Mouse (Mus musculus): ENCODE measurements around the gene Bcl2l10. TPM values are rescaled to one million over a fixed set of nuclear protein-coding genes. Genes with fewer than 3 reads are reported as not detected.
A peak's percentile ranks its signal among the peaks of the same experiment; 100 is the strongest.

Gene Bcl2l10
- total and polyA plus RNA-seq, 3 experiments = not detected

- peak overlapping the region; percentile 99 for H3K4me2 ChIP-seq (ENCODE audit: insufficient read depth, low read depth, poor library complexity, severe bottlenecking)
- no peak overlapping the region for H3K27ac ChIP-seq (ENCODE audit: insufficient read depth, low read depth)
- no peaks in the 10 kb centered on the region for H3K79me2 ChIP-seq (replicated peaks; ENCODE audit: control insufficient read depth, extremely low read depth, insufficient read depth, poor library complexity, severe bottlenecking)
- dilution Hi-C loops (cut with MboI; ENCODE audit: extremely low pct_ligation_motif_present, extremely low pct_unique_long_range_greater_than_20kb, low sequenced_read_pairs) (no loop called here), in situ Hi-C loops (cut with MboI; ENCODE audit: low pct_ligation_motif_present, low pct_unique_long_range_greater_than_20kb, low sequenced_read_pairs) (loop anchor here (10.0 kb wide), 1 partner anchor 120 kb away; no protein-coding TSS in a partner anchor)
- H3K4me3 ChIP-seq (replicated peaks in 1 of 3; ENCODE audit: low read depth in 2 of 3, low read length in 2 of 3, poor library complexity in 1 of 3) = peak overlapping the region; percentile 67 to 98 (median 71)
- H3K27me3 ChIP-seq (replicated peaks) = peaks cover 1% of the 10 kb centered on the region
- TF ChIP-seq ELF1 (IDR thresholded peaks at IDR 0.05; ENCODE audit: low read depth, low read length) (no peak), KAT2A (IDR thresholded peaks at IDR 0.05; ENCODE audit: insufficient replicate concordance, low read length) (no peak), RCOR1 (conservative IDR thresholded peaks at IDR 0.05; ENCODE audit: low read depth, low read length) (no peak), CHD2 (IDR thresholded peaks at IDR 0.05; ENCODE audit: low read length) (no peak), POLR2A (IDR thresholded peaks at IDR 0.05; ENCODE audit: low read depth, low read length) (no peak), CHD1 (IDR thresholded peaks at IDR 0.05; ENCODE audit: low read depth, low read length) (no peak), MAFK (IDR thresholded peaks at IDR 0.05; ENCODE audit: insufficient replicate concordance, low read length) (no peak)
- H3K9ac ChIP-seq (ENCODE audit: insufficient read depth, low read depth) = peak overlapping the region; percentile 54
- DNase-seq (ENCODE audit: extremely low read depth) = no peak
- H3K4me1 ChIP-seq (ENCODE audit: control insufficient read depth in 1 of 2, insufficient read depth in 2 of 2) = peaks cover 3 to 10% of the 10 kb centered on the region in 2 experiments; a peak in 3 of 4 replicates
- H3K36me3 ChIP-seq (replicated peaks in 1 of 2; ENCODE audit: control insufficient read depth in 1 of 2, insufficient read depth in 1 of 2, low read length in 1 of 2) = peaks cover 0 to 2% of the 10 kb centered on the region in 2 experiments
- H3K9me3 ChIP-seq (replicated peaks; ENCODE audit: low read length) = no peaks in the 10 kb centered on the region
Measured at GRCm38 (mm10) chr9:75314517-75315105, 32.9 kb upstream of the Bcl2l10 start.

- H3K36me3 ChIP-seq (replicated peaks in 1 of 2; ENCODE audit: control insufficient read depth in 1 of 2, insufficient read depth in 1 of 2, low read length in 1 of 2) = peaks cover 0 to 2% of the 10 kb centered on the region in 2 experiments
- 0 out of 2 replicates have a peak overlapping the region, but pooled peaks have one; percentile 99 for H3K4me2 ChIP-seq (ENCODE audit: insufficient read depth, low read depth, poor library complexity, severe bottlenecking)
- dilution Hi-C loops (cut with MboI; ENCODE audit: extremely low pct_ligation_motif_present, extremely low pct_unique_long_range_greater_than_20kb, low sequenced_read_pairs) = no loop called here
- H3K79me2 ChIP-seq (replicated peaks; ENCODE audit: control insufficient read depth, extremely low read depth, insufficient read depth, poor library complexity, severe bottlenecking) = no peaks in the 10 kb centered on the region
- no peak overlapping the region for H3K9ac ChIP-seq (ENCODE audit: insufficient read depth, low read depth)
- in situ Hi-C loops (cut with MboI; ENCODE audit: low pct_ligation_motif_present, low pct_unique_long_range_greater_than_20kb, low sequenced_read_pairs) = loop anchor here (10.0 kb wide), 1 partner anchor 120 kb away; no protein-coding TSS in a partner anchor
- TF ChIP-seq RAD21 (IDR thresholded peaks at IDR 0.05; ENCODE audit: low read depth, low read length) (no peak), IRF4 (IDR thresholded peaks at IDR 0.05; ENCODE audit: low read depth, low read length) (no peak), USF2 (conservative IDR thresholded peaks at IDR 0.05; ENCODE audit: low read depth, low read length) (no peak)
- DNase-seq (ENCODE audit: extremely low read depth) = no peak
- peaks cover 3 to 10% of the 10 kb centered on the region in 2 experiments; a peak in 3 of 4 replicates for H3K4me1 ChIP-seq (ENCODE audit: control insufficient read depth in 1 of 2, insufficient read depth in 2 of 2)
- peaks cover 1% of the 10 kb centered on the region for H3K27me3 ChIP-seq (replicated peaks)
- no peaks in the 10 kb centered on the region for H3K9me3 ChIP-seq (replicated peaks; ENCODE audit: low read length)
- no peak overlapping the region for H3K4me3 ChIP-seq (replicated peaks in 1 of 3; ENCODE audit: low read depth in 2 of 3, low read length in 2 of 3, poor library complexity in 1 of 3)
- H3K27ac ChIP-seq (ENCODE audit: insufficient read depth, low read depth) = no peak overlapping the region
Measured at GRCm38 (mm10) chr9:75315238-75315637, 32.3 kb upstream of the Bcl2l10 start.

GRCm38 (mm10) chr9:75316771-75317170, 30.8 kb upstream of the Bcl2l10 start:
- Histone ChIP-seq H3K9me3 (replicated peaks; ENCODE audit: low read length) (no peaks in the 10 kb centered on the region), H3K27ac (ENCODE audit: insufficient read depth, low read depth) (no peak overlapping the region), H3K4me1 (ENCODE audit: control insufficient read depth in 1 of 2, insufficient read depth in 2 of 2) (peaks cover 3 to 10% of the 10 kb centered on the region in 2 experiments; a peak in 3 of 4 replicates), H3K9ac (ENCODE audit: insufficient read depth, low read depth) (no peak overlapping the region), H3K79me2 (replicated peaks; ENCODE audit: control insufficient read depth, extremely low read depth, insufficient read depth, poor library complexity, severe bottlenecking) (no peaks in the 10 kb centered on the region), H3K4me2 (ENCODE audit: insufficient read depth, low read depth, poor library complexity, severe bottlenecking) (no peak overlapping the region), H3K4me3 (replicated peaks in 1 of 3; ENCODE audit: low read depth in 2 of 3, low read length in 2 of 3, poor library complexity in 1 of 3) (no peak overlapping the region), H3K36me3 (replicated peaks in 1 of 2; ENCODE audit: control insufficient read depth in 1 of 2, insufficient read depth in 1 of 2, low read length in 1 of 2) (peaks cover 0 to 2% of the 10 kb centered on the region in 2 experiments), H3K27me3 (replicated peaks) (peaks cover 1% of the 10 kb centered on the region)
- TF ChIP-seq NELFE (IDR thresholded peaks at IDR 0.05; ENCODE audit: low read depth, low read length) (no peak), JUND (conservative IDR thresholded peaks at IDR 0.05; ENCODE audit: low read depth, low read length) (no peak), TBP (conservative IDR thresholded peaks at IDR 0.05; ENCODE audit: low read depth, low read length) (no peak), CHD2 (IDR thresholded peaks at IDR 0.05; ENCODE audit: low read length) (no peak), SMC3 (IDR thresholded peaks at IDR 0.05; ENCODE audit: low read depth, low read length) (no peak), POLR2AphosphoS2 (IDR thresholded peaks at IDR 0.05; ENCODE audit: low read depth, low read length) (no peak), ELF1 (IDR thresholded peaks at IDR 0.05; ENCODE audit: low read depth, low read length) (no peak), USF1 (IDR thresholded peaks at IDR 0.05; ENCODE audit: low read depth, low read length) (no peak), MXI1 (IDR thresholded peaks at IDR 0.05; ENCODE audit: low read depth, low read length) (no peak), RAD21 (IDR thresholded peaks at IDR 0.05; ENCODE audit: low read depth, low read length) (no peak), MAZ (IDR thresholded peaks at IDR 0.05; ENCODE audit: low read depth, low read length) (no peak), UBTF (IDR thresholded peaks at IDR 0.05; ENCODE audit: low read depth, low read length) (no peak), HCFC1 (IDR thresholded peaks at IDR 0.05; ENCODE audit: low read depth, low read length) (no peak), IRF4 (IDR thresholded peaks at IDR 0.05; ENCODE audit: low read depth, low read length) (no peak), POLR2A (IDR thresholded peaks at IDR 0.05; ENCODE audit: low read depth, low read length) (no peak), ZC3H11A (IDR thresholded peaks at IDR 0.05; ENCODE audit: low read depth, low read length) (no peak), MAFK (IDR thresholded peaks at IDR 0.05; ENCODE audit: insufficient replicate concordance, low read length) (no peak), ZMIZ1 (IDR thresholded peaks at IDR 0.05; ENCODE audit: low read depth, low read length) (no peak), RCOR1 (conservative IDR thresholded peaks at IDR 0.05; ENCODE audit: low read depth, low read length) (no peak)
- in situ Hi-C loops (cut with MboI; ENCODE audit: low pct_ligation_motif_present, low pct_unique_long_range_greater_than_20kb, low sequenced_read_pairs) (loop anchor here (10.0 kb wide), 1 partner anchor 118 kb away; no protein-coding TSS in a partner anchor), dilution Hi-C loops (cut with MboI; ENCODE audit: extremely low pct_ligation_motif_present, extremely low pct_unique_long_range_greater_than_20kb, low sequenced_read_pairs) (no loop called here)
- no peak for DNase-seq (ENCODE audit: extremely low read depth)
